Mouse (Mus musculus): Measurements from ENCODE around the gene Cyp21a1. TPM values are rescaled to one million over a fixed set of nuclear protein-coding genes. Genes with fewer than 3 reads are reported as not detected.

The Cyp21a1 gene
- polyA plus RNA-seq, 1 experiment: not detected

- Histone ChIP-seq H3K4me3 (ENCODE audit: insufficient read depth, low read length) (no peak overlapping the region), H3K27ac (ENCODE audit: insufficient read depth, low read length) (no peak overlapping the region), H3K4me1 (ENCODE audit: control insufficient read depth, insufficient read depth, low read length) (no peaks in the 10 kb centered on the region)
- TF ChIP-seq POLR2A (IDR thresholded peaks at IDR 0.05; ENCODE audit: low read depth, low read length) (no peak), CTCF (IDR thresholded peaks at IDR 0.05; ENCODE audit: borderline replicate concordance, insufficient read depth, low read length) (peak; percentile 23; the same call in 1 of the 2 replicates)
These were observed 8.7 kb downstream of the Cyp21a1 start for GRCm38 (mm10) chr17:34795633-34796032.

- Histone ChIP-seq H3K27ac (ENCODE audit: insufficient read depth, low read length) (no peak overlapping the region), H3K4me3 (ENCODE audit: insufficient read depth, low read length) (no peak overlapping the region), H3K4me1 (ENCODE audit: control insufficient read depth, insufficient read depth, low read length) (no peaks in the 10 kb centered on the region)
- TF ChIP-seq POLR2A (IDR thresholded peaks at IDR 0.05; ENCODE audit: low read depth, low read length) (no peak), CTCF (IDR thresholded peaks at IDR 0.05; ENCODE audit: borderline replicate concordance, insufficient read depth, low read length) (no peak)
These were observed 9.3 kb downstream of the Cyp21a1 start for GRCm38 (mm10) chr17:34795016-34795415.

- H3K27ac ChIP-seq (ENCODE audit: insufficient read depth, low read length): no peak overlapping the region
- TF ChIP-seq POLR2A (IDR thresholded peaks at IDR 0.05; ENCODE audit: low read depth, low read length) (no peak), CTCF (IDR thresholded peaks at IDR 0.05; ENCODE audit: borderline replicate concordance, insufficient read depth, low read length) (no peak)
- no peaks in the 10 kb centered on the region for H3K4me1 ChIP-seq (ENCODE audit: control insufficient read depth, insufficient read depth, low read length)
These were observed 26.6 kb downstream of the Cyp21a1 start for GRCm38 (mm10) chr17:34777680-34778325.

GRCm38 (mm10) chr17:34761471-34761870, 42.9 kb downstream of the Cyp21a1 start:
- TF ChIP-seq CTCF (IDR thresholded peaks at IDR 0.05; ENCODE audit: borderline replicate concordance, insufficient read depth, low read length): no peak
- no peak for TF ChIP-seq POLR2A (IDR thresholded peaks at IDR 0.05; ENCODE audit: low read depth, low read length)
- H3K4me3 ChIP-seq (ENCODE audit: insufficient read depth, low read length): no peak overlapping the region
- H3K4me1 ChIP-seq (ENCODE audit: control insufficient read depth, insufficient read depth, low read length): no peaks in the 10 kb centered on the region
- H3K27ac ChIP-seq (ENCODE audit: insufficient read depth, low read length): no peak overlapping the region

More at GRCm38 (mm10) chr17:34777680-34778325, 26.6 kb downstream of the Cyp21a1 start:
- no peak overlapping the region for H3K4me3 ChIP-seq (ENCODE audit: insufficient read depth, low read length)

Other genes starting within 250 kb of the Cyp21a1 start
- 0.28 and 0.56 TPM in 2 replicates for gene Notch4, start 240.3 kb downstream of the Cyp21a1 start, polyA plus RNA-seq (2011; ENCODE audit: insufficient read length, low read depth, missing spikeins)
- gene Gpsm3, start 214.8 kb downstream of the Cyp21a1 start, polyA plus RNA-seq (2011; ENCODE audit: insufficient read length, low read depth, missing spikeins): 0.99 and 1.0 TPM in 2 replicates
- gene Pbx2, start 213.3 kb downstream of the Cyp21a1 start, polyA plus RNA-seq (2011; ENCODE audit: insufficient read length, low read depth, missing spikeins): 38.2 and 43.9 TPM in 2 replicates
- gene Ager, start 206.7 kb downstream of the Cyp21a1 start, polyA plus RNA-seq (2011; ENCODE audit: insufficient read length, low read depth, missing spikeins): 0.70 and 0.83 TPM in 2 replicates
- gene Rnf5, start 200.9 kb downstream of the Cyp21a1 start, polyA plus RNA-seq (2011; ENCODE audit: insufficient read length, low read depth, missing spikeins): 34.1 and 41.0 TPM in 2 replicates
- 97.5 and 109 TPM in 2 replicates for gene Agpat1, start 200.3 kb downstream of the Cyp21a1 start, polyA plus RNA-seq (2011; ENCODE audit: insufficient read length, low read depth, missing spikeins)
- gene Egfl8, start 188.6 kb downstream of the Cyp21a1 start, polyA plus RNA-seq (2011; ENCODE audit: insufficient read length, low read depth, missing spikeins): 0.48 and 0.51 TPM in 2 replicates
- gene Ppt2, start 176.1 kb downstream of the Cyp21a1 start, polyA plus RNA-seq (2011; ENCODE audit: insufficient read length, low read depth, missing spikeins): 28.2 and 32.3 TPM in 2 replicates
- gene Prrt1, start 175.0 kb downstream of the Cyp21a1 start, polyA plus RNA-seq (2011; ENCODE audit: insufficient read length, low read depth, missing spikeins): 0.53 TPM in 1 of 2 replicates, not detected in the other
- gene Fkbpl, start 159.8 kb downstream of the Cyp21a1 start, polyA plus RNA-seq (2011; ENCODE audit: insufficient read length, low read depth, missing spikeins): 17.9 and 20.2 TPM in 2 replicates
- 65.2 and 83.8 TPM in 2 replicates for gene Atf6b, start 157.4 kb downstream of the Cyp21a1 start, polyA plus RNA-seq (2011; ENCODE audit: insufficient read length, low read depth, missing spikeins)
- 0.19 and 0.20 TPM in 2 replicates for gene Tnxb, start 134.0 kb downstream of the Cyp21a1 start, polyA plus RNA-seq (2011; ENCODE audit: insufficient read length, low read depth, missing spikeins)
- 0.58 and 2.1 TPM in 2 replicates for gene C4b, start 60.7 kb downstream of the Cyp21a1 start, polyA plus RNA-seq (2011; ENCODE audit: insufficient read length, low read depth, missing spikeins)
- gene Stk19, start 32.4 kb upstream of the Cyp21a1 start, polyA plus RNA-seq (2011; ENCODE audit: insufficient read length, low read depth, missing spikeins): 17.9 and 19.2 TPM in 2 replicates
- 21.9 and 25.0 TPM in 2 replicates for gene Dxo, start 32.5 kb upstream of the Cyp21a1 start, polyA plus RNA-seq (2011; ENCODE audit: insufficient read length, low read depth, missing spikeins)
- gene Skiv2l, start 45.6 kb upstream of the Cyp21a1 start, polyA plus RNA-seq (2011; ENCODE audit: insufficient read length, low read depth, missing spikeins): 25.6 and 27.7 TPM in 2 replicates
- gene Nelfe, start 45.8 kb upstream of the Cyp21a1 start, polyA plus RNA-seq (2011; ENCODE audit: insufficient read length, low read depth, missing spikeins): 31.5 and 34.7 TPM in 2 replicates
- gene Cfb, start 58.0 kb upstream of the Cyp21a1 start, polyA plus RNA-seq (2011; ENCODE audit: insufficient read length, low read depth, missing spikeins): 0.26 TPM in 1 of 2 replicates, not detected in the other
- 12.3 and 16.2 TPM in 2 replicates for gene Zbtb12, start 74.9 kb upstream of the Cyp21a1 start, polyA plus RNA-seq (2011; ENCODE audit: insufficient read length, low read depth, missing spikeins)
- 0.58 TPM in 1 of 2 replicates, not detected in the other for gene Gm20547, start 77.5 kb upstream of the Cyp21a1 start, polyA plus RNA-seq (2011; ENCODE audit: insufficient read length, low read depth, missing spikeins)
- gene C2, start 93.7 kb upstream of the Cyp21a1 start, polyA plus RNA-seq (2011; ENCODE audit: insufficient read length, low read depth, missing spikeins): 3.0 and 6.6 TPM in 2 replicates
- 84.7 and 94.2 TPM in 2 replicates for gene Ehmt2, start 93.9 kb upstream of the Cyp21a1 start, polyA plus RNA-seq (2011; ENCODE audit: insufficient read length, low read depth, missing spikeins)
- not detected in 2 replicates for gene Slc44a4, start 109.9 kb upstream of the Cyp21a1 start, polyA plus RNA-seq (2011; ENCODE audit: insufficient read length, low read depth, missing spikeins)
- 10.0 and 11.3 TPM in 2 replicates for gene Neu1, start 126.7 kb upstream of the Cyp21a1 start, polyA plus RNA-seq (2011; ENCODE audit: insufficient read length, low read depth, missing spikeins)
- gene Hspa1b, start 154.7 kb upstream of the Cyp21a1 start, polyA plus RNA-seq (2011; ENCODE audit: insufficient read length, low read depth, missing spikeins): 20.9 and 36.6 TPM in 2 replicates
- gene Gm20481, start 165.4 kb upstream of the Cyp21a1 start, polyA plus RNA-seq (2011; ENCODE audit: insufficient read length, low read depth, missing spikeins): not detected in 2 replicates
- gene Hspa1a, start 167.6 kb upstream of the Cyp21a1 start, polyA plus RNA-seq (2011; ENCODE audit: insufficient read length, low read depth, missing spikeins): 6.0 and 6.5 TPM in 2 replicates
- not detected in 2 replicates for gene Hspa1l, start 168.1 kb upstream of the Cyp21a1 start, polyA plus RNA-seq (2011; ENCODE audit: insufficient read length, low read depth, missing spikeins)
- gene Lsm2, start 177.3 kb upstream of the Cyp21a1 start, polyA plus RNA-seq (2011; ENCODE audit: insufficient read length, low read depth, missing spikeins): 74.8 and 93.3 TPM in 2 replicates
- 81.3 and 85.7 TPM in 2 replicates for gene Vars, start 196.4 kb upstream of the Cyp21a1 start, polyA plus RNA-seq (2011; ENCODE audit: insufficient read length, low read depth, missing spikeins)
- 0.12 and 0.26 TPM in 2 replicates for gene Vwa7, start 212.0 kb upstream of the Cyp21a1 start, polyA plus RNA-seq (2011; ENCODE audit: insufficient read length, low read depth, missing spikeins)
- not detected in 2 replicates for gene Sapcd1, start 223.5 kb upstream of the Cyp21a1 start, polyA plus RNA-seq (2011; ENCODE audit: insufficient read length, low read depth, missing spikeins)
- gene Msh5, start 242.2 kb upstream of the Cyp21a1 start, polyA plus RNA-seq (2011; ENCODE audit: insufficient read length, low read depth, missing spikeins): 1.2 and 2.8 TPM in 2 replicates
- gene Clic1, start 245.4 kb upstream of the Cyp21a1 start, polyA plus RNA-seq (2011; ENCODE audit: insufficient read length, low read depth, missing spikeins): 266 and 360 TPM in 2 replicates

All from embryonic fibroblast, embryonic 13.5 days (primary cell).